Mouse (Mus musculus) cerebellum, adult 2 months (tissue): ENCODE results near the gene Gm10563.
"Not testable (repeated sequence)": the region's sequence is repeated elsewhere in the genome, so short reads cannot be mapped to it uniquely, and the experiment has no call there.

Source experiments
- CTCF ChIP-seq: fragments of 200-500 bp; IDR thresholded peaks from 2 replicates; pipeline ENCODE4 v1.5.1; 2011; ENCODE audit warnings: low read depth, mild to moderate bottlenecking, control low read depth, low read length, moderate library complexity, borderline replicate concordance; ENCODE audit not compliant: insufficient read depth
- POLR2A ChIP-seq: fragments of 200-500 bp; IDR thresholded peaks from 2 replicates; pipeline ENCODE4 v1.6.1; 2011; ENCODE audit warnings: low read length, control low read depth, borderline replicate concordance; ENCODE audit not compliant: insufficient read depth

GRCm38 (mm10) chr4:155683670-155684277 is 38.6 kb upstream of the Gm10563 start:
- TF ChIP-seq CTCF, POLR2A: not testable (repeated sequence)
